In the genomic region with DNA sequence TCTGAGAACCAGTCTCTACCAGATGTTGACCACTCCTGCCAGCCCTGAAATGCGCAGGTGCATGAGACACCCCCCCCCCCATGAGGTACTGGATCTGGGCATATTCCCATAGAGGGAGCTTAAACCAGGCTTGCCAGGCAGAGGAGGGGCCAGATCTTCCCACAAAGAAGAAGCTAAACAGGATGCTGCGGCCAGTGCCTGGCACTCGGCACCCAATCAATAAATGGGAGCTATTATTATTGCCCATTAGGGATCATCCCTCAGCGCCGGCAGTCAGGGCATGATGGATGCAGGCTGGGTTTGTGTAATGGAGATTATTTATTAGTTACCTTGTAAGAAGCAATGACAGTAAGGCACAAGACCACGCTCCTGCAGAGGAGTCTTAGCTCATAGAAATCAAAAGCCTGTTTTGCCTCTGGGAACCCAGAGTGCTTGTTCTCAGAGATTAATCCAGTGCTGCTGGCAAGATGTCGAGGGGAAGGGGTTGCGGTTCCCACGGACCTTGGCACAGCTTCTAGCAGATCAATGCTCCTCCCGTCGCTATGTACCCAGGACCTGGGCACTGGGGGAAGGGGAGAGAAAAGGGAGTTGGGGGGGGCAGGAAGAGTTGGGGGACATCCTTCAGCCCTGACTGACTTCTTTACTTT, we compare ENCODE assay signal across 20 mouse cellular contexts.
DNase-seq lines count a peak whose midpoint lies in the region; ATAC-seq and TF ChIP-seq lines count a peak whose summit lies in the region.
"Had no signal": no experiment of that assay in that cellular context is flagged by ENCODE, and none has a peak within 500 bp of the region (broad histone marks: within the 10 kb centered on the region; RNA-seq: fewer than 3 reads in every experiment).

No protein-coding gene starts in this region.

- WGBS in hindbrain, embryonic 13.5 days = 51% methylated on average over 11 of the region's 11 CpGs
- 85% methylated on average over 11 of the region's 11 CpGs for WGBS in hindbrain, embryonic 11.5 days
- 30% methylated on average over 11 of the region's 11 CpGs for WGBS in forebrain, postnatal 0 days
- 44% methylated on average over 11 of the region's 11 CpGs for WGBS in hindbrain, embryonic 16.5 days
- WGBS in neural tube, embryonic 14.5 days = 39% methylated on average over 11 of the region's 11 CpGs

- H3K4me2 ChIP-seq in hindbrain, embryonic 13.5 days = peak overlapping the region; percentile 15; the same call in 1 of the 2 replicates
- no peak overlapping the region for H3K4me2 ChIP-seq in hindbrain, embryonic 11.5 days (replicated peaks; ENCODE audit: low read depth, low read length)
- H3K4me2 ChIP-seq in forebrain, postnatal 0 days (ENCODE audit: low read depth) = no peak overlapping the region
- H3K4me2 ChIP-seq in hindbrain, embryonic 16.5 days (ENCODE audit: low read length) = peak overlapping the region; percentile 27
- 0 out of 2 replicates have a peak overlapping the region, but pooled peaks have one; percentile 3 for H3K4me2 ChIP-seq in neural tube, embryonic 14.5 days (ENCODE audit: low read depth, low read length)
- H3K4me2 ChIP-seq: embryonic facial prominence, embryonic 15.5 days; limb, embryonic 13.5 days; stomach, embryonic 15.5 days had no signal

- H3K4me3 ChIP-seq in hindbrain, embryonic 13.5 days = no peak overlapping the region
- H3K4me3 ChIP-seq in hindbrain, embryonic 11.5 days (ENCODE audit: low read depth, low read length) = no peak overlapping the region
- H3K4me3 ChIP-seq in forebrain, postnatal 0 days (ENCODE audit: low read depth, low read length) = no peak overlapping the region
- no peak overlapping the region for H3K4me3 ChIP-seq in hindbrain, embryonic 16.5 days (ENCODE audit: low read length)
- no peak overlapping the region for H3K4me3 ChIP-seq in neural tube, embryonic 14.5 days (ENCODE audit: low read depth, low read length)
- H3K4me3 ChIP-seq: embryonic facial prominence, embryonic 15.5 days; heart, embryonic 10.5 days; limb, embryonic 13.5 days; stomach, embryonic 15.5 days had no signal

- no peaks in the 10 kb centered on the region for H3K36me3 ChIP-seq in hindbrain, embryonic 13.5 days
- H3K36me3 ChIP-seq in hindbrain, embryonic 11.5 days (ENCODE audit: control insufficient read depth, insufficient read depth, low read length) = no peaks in the 10 kb centered on the region
- H3K36me3 ChIP-seq in forebrain, postnatal 0 days (ENCODE audit: insufficient read depth) = no peaks in the 10 kb centered on the region
- H3K36me3 ChIP-seq in hindbrain, embryonic 16.5 days (ENCODE audit: control insufficient read depth, insufficient read depth, low read length) = no peaks in the 10 kb centered on the region
- no peaks in the 10 kb centered on the region for H3K36me3 ChIP-seq in neural tube, embryonic 14.5 days (ENCODE audit: control insufficient read depth, insufficient read depth, low read length)
- H3K36me3 ChIP-seq: embryonic facial prominence, embryonic 15.5 days; heart, embryonic 10.5 days; limb, embryonic 13.5 days; stomach, embryonic 15.5 days had no signal

- no peaks in the 10 kb centered on the region for H3K27me3 ChIP-seq in hindbrain, embryonic 13.5 days
- no peaks in the 10 kb centered on the region for H3K27me3 ChIP-seq in hindbrain, embryonic 11.5 days (ENCODE audit: control insufficient read depth, insufficient read depth, low read length)
- no peaks in the 10 kb centered on the region for H3K27me3 ChIP-seq in forebrain, postnatal 0 days (ENCODE audit: insufficient read depth, low read length)
- no peaks in the 10 kb centered on the region for H3K27me3 ChIP-seq in hindbrain, embryonic 16.5 days (replicated peaks; ENCODE audit: control insufficient read depth, insufficient read depth, low read length)
- H3K27me3 ChIP-seq in neural tube, embryonic 14.5 days (ENCODE audit: control insufficient read depth, insufficient read depth, low read length) = no peaks in the 10 kb centered on the region
- H3K27me3 ChIP-seq: embryonic facial prominence, embryonic 15.5 days; limb, embryonic 13.5 days; stomach, embryonic 15.5 days had no signal

- no peak for TF ChIP-seq CTCF in forebrain, postnatal 0 days (IDR thresholded peaks at IDR 0.05; ENCODE audit: low read depth)

- peak overlapping the region; percentile 80 for H3K27ac ChIP-seq in hindbrain, embryonic 13.5 days
- no peak overlapping the region for H3K27ac ChIP-seq in hindbrain, embryonic 11.5 days (ENCODE audit: low read depth, low read length)
- no peak overlapping the region for H3K27ac ChIP-seq in forebrain, postnatal 0 days (ENCODE audit: low read depth, low read length)
- peak overlapping the region; percentile 41 for H3K27ac ChIP-seq in hindbrain, embryonic 16.5 days (ENCODE audit: low read depth, low read length)
- H3K27ac ChIP-seq in neural tube, embryonic 14.5 days (ENCODE audit: low read depth, low read length) = peak overlapping the region; percentile 58; the same call in 1 of the 2 replicates
- H3K27ac ChIP-seq: embryonic facial prominence, embryonic 15.5 days; heart, embryonic 10.5 days; kidney, postnatal 0 days; limb, embryonic 13.5 days; liver, embryonic 14.5 days; macrophage; stomach, embryonic 15.5 days had no signal

- no peak overlapping the region for H3K9ac ChIP-seq in hindbrain, embryonic 13.5 days
- H3K9ac ChIP-seq in hindbrain, embryonic 11.5 days (ENCODE audit: low read depth, low read length) = no peak overlapping the region
- H3K9ac ChIP-seq in forebrain, postnatal 0 days = peak overlapping the region; percentile 14; the same call in 1 of the 2 replicates
- H3K9ac ChIP-seq in hindbrain, embryonic 16.5 days (ENCODE audit: low read depth, low read length) = peak overlapping the region; percentile 20; the same call in 1 of the 2 replicates
- no peak overlapping the region for H3K9ac ChIP-seq in neural tube, embryonic 14.5 days (replicated peaks; ENCODE audit: low read depth, low read length)
- H3K9ac ChIP-seq: embryonic facial prominence, embryonic 15.5 days; limb, embryonic 13.5 days; liver, embryonic 14.5 days; stomach, embryonic 15.5 days had no signal

- H3K9me3 ChIP-seq in hindbrain, embryonic 13.5 days = no peaks in the 10 kb centered on the region
- H3K9me3 ChIP-seq in hindbrain, embryonic 11.5 days (ENCODE audit: control insufficient read depth, low read length) = no peaks in the 10 kb centered on the region
- H3K9me3 ChIP-seq in forebrain, postnatal 0 days (ENCODE audit: low read length) = no peaks in the 10 kb centered on the region
- H3K9me3 ChIP-seq in hindbrain, embryonic 16.5 days (ENCODE audit: control insufficient read depth, low read length) = no peaks in the 10 kb centered on the region
- H3K9me3 ChIP-seq in neural tube, embryonic 14.5 days (ENCODE audit: control insufficient read depth, low read length) = no peaks in the 10 kb centered on the region
- H3K9me3 ChIP-seq: embryonic facial prominence, embryonic 15.5 days; heart, embryonic 10.5 days; stomach, embryonic 15.5 days had no signal

- no peak for DNase-seq in hindbrain, embryonic 11.5 days (ENCODE audit: low spot score)
- DNase-seq in forebrain, postnatal 0 days = no peak
- DNase-seq in adrenal gland, adult (ENCODE audit: inconsistent age in 2 of 2, low spot score in 1 of 2) = no peak
- no peak for DNase-seq in heart, adult 8-10 months (ENCODE audit: low spot score)
- DNase-seq: adrenal gland, adult 2 months; cerebellum, adult 9-10 months; embryo, embryonic 11 days; gastrocnemius, postnatal 36 days; kidney, adult 18-20 months; thymus, adult 18-20 months had no signal

- peaks cover 42% of the 10 kb centered on the region for H3K4me1 ChIP-seq in hindbrain, embryonic 13.5 days (replicated peaks)
- H3K4me1 ChIP-seq in hindbrain, embryonic 11.5 days (replicated peaks; ENCODE audit: control insufficient read depth, insufficient read depth, low read length) = no peaks in the 10 kb centered on the region
- H3K4me1 ChIP-seq in forebrain, postnatal 0 days (ENCODE audit: insufficient read depth) = 0 out of 2 replicates have a peak, but pooled peaks cover 4% of the 10 kb centered on the region
- H3K4me1 ChIP-seq in hindbrain, embryonic 16.5 days (ENCODE audit: control insufficient read depth, insufficient read depth, low read depth, low read length) = peaks cover 14% of the 10 kb centered on the region
- H3K4me1 ChIP-seq in neural tube, embryonic 14.5 days (ENCODE audit: control insufficient read depth, insufficient read depth, low read length) = peaks cover 14% of the 10 kb centered on the region
- H3K4me1 ChIP-seq: embryonic facial prominence, embryonic 15.5 days; heart, embryonic 10.5 days; limb, embryonic 13.5 days; stomach, embryonic 15.5 days had no signal

- peak; percentile 57; the same call in 1 of the 2 replicates for ATAC-seq in hindbrain, embryonic 13.5 days (ENCODE audit: low FRiP score)
- ATAC-seq in hindbrain, embryonic 11.5 days (ENCODE audit: low FRiP score) = no peak
- no peak for ATAC-seq in forebrain, postnatal 0 days
- ATAC-seq in hindbrain, embryonic 16.5 days = peak; percentile 73
- peak; percentile 77 for ATAC-seq in neural tube, embryonic 14.5 days (ENCODE audit: low read depth)

Comparison
In these comparisons a context has a peak if more than half of its experiments do, and no peak if none do; other contexts are left out.
1. ATAC-seq: peak in hindbrain, embryonic 13.5 days (single experiment), hindbrain, embryonic 16.5 days (single experiment) and neural tube, embryonic 14.5 days (single experiment); none in hindbrain, embryonic 11.5 days (single experiment) and forebrain, postnatal 0 days (single experiment).
2. H3K27ac ChIP-seq: peak in hindbrain, embryonic 13.5 days (single experiment), hindbrain, embryonic 16.5 days (single experiment) and neural tube, embryonic 14.5 days (single experiment); none in hindbrain, embryonic 11.5 days (single experiment) and forebrain, postnatal 0 days (single experiment).
3. H3K4me2 ChIP-seq: peak in hindbrain, embryonic 13.5 days (single experiment), hindbrain, embryonic 16.5 days (single experiment) and neural tube, embryonic 14.5 days (single experiment); none in hindbrain, embryonic 11.5 days (single experiment) and forebrain, postnatal 0 days (single experiment).
4. H3K9ac ChIP-seq: peak in forebrain, postnatal 0 days (single experiment) and hindbrain, embryonic 16.5 days (single experiment); none in hindbrain, embryonic 13.5 days (single experiment), hindbrain, embryonic 11.5 days (single experiment) and neural tube, embryonic 14.5 days (single experiment).